Mouse (Mus musculus) frontal cortex, postnatal 25 days (tissue): ENCODE data around the gene Cldn7.
"Not testable (repeated sequence)": the region's sequence is repeated elsewhere in the genome, so short reads cannot be mapped to it uniquely, and the experiment has no call there.

Experiments used
- DNase-seq, 2 experiments: peaks; one replicate each; pipeline ENCODE4 v3.0.0; 2022; ENCODE audit warnings: low spot score in 2 of 2

Gene Cldn7

DNA sequence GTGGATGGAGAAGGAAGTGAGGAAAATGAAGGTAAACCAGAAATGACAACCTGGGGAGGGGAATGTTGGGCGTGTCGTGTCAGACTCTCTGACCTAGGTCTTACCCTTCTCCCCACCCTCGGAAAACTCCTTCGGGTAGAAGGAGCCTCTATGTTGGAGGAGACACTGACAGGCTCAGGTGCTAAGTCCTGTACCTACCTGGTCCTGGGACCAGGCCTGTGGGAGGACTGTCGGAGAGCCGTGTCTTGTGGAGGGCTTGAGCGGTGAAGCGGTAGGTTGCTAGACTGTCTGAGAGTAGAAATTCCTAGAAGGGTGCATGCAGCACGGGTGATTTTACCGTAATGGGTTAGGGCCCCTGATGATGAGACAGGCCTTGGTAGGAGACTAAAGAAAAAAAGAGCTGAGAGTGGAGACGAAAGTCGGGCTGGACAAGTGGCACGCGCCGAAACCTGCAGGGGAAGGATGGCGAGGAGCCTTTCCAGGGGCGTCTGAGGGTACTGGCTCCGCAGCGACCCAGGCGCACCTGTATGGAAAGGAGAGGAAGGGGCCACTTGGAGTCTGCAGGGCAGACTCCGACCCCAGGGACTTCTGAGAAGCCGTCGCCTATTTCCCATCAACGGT is at the start of gene Cldn7:
Cldn7 (plus strand) TSS at position 130 of the 621 bp plus-strand sequence.
- DNase-seq = no peak

- DNase-seq = no peak
These were observed 49.6 kb upstream of the Cldn7 start for GRCm38 (mm10) chr11:69914917-69915430.

DNA sequence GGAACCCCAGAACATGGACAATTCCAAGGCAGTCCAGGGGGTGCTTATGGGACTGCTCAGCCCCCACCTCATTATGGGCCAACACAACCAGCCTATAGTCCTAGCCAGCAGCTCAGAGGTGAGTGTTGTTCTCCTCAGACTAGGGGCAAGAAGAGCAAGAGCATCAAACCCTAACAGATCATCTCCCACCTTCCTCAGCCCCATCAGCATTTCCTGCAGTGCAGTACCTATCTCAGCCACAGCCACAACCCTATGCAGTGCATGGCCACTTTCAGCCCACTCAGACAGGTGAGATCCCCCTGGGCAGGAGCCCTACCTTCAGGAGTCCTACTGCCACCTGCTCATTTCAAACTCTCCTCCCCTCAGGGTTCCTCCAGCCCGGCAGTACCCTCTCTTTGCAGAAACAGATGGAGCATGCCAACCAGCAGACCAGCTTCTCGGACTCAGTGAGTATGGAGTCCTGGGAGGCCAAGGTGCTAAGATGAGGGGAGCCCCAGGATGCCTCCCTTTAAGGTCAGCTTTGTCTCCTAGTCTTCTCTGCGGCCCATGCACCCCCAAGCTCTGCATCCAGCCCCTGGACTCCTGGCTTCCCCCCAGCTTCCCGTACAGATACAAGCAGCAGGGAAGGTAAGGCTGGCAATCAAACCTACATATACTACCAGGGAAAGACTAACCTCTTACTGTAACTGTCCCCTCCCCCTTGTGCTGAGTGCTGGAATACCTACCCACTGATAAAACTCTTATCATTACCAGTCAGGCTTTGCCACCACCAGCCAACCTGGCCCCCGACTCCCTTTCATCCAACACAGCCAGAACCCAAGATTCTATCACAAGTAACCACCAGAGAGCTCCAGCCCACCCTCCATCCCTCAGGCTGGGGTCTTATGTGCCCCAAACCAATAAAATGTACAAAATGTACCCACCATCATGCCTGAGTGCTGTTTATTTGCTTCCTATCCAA is 48.6 kb upstream of the Cldn7 start:
- DNase-seq = no peak

- DNase-seq = not testable (repeated sequence)
These were observed 47.8 kb upstream of the Cldn7 start for GRCm38 (mm10) chr11:69916652-69917378.

GRCm38 (mm10) chr11:69917379-69917948 is 47.1 kb upstream of the Cldn7 start:
- no peak for DNase-seq

GRCm38 (mm10) chr11:69918118-69918517 is 46.5 kb upstream of the Cldn7 start:
- no peak for DNase-seq

- no peak for DNase-seq
These were observed 45.5 kb upstream of the Cldn7 start for GRCm38 (mm10) chr11:69919053-69919452.

GRCm38 (mm10) chr11:69919661-69920265 is 44.8 kb upstream of the Cldn7 start:
- no peak for DNase-seq

- no peak for DNase-seq
These were observed 44.1 kb upstream of the Cldn7 start for GRCm38 (mm10) chr11:69920266-69921031.

DNA sequence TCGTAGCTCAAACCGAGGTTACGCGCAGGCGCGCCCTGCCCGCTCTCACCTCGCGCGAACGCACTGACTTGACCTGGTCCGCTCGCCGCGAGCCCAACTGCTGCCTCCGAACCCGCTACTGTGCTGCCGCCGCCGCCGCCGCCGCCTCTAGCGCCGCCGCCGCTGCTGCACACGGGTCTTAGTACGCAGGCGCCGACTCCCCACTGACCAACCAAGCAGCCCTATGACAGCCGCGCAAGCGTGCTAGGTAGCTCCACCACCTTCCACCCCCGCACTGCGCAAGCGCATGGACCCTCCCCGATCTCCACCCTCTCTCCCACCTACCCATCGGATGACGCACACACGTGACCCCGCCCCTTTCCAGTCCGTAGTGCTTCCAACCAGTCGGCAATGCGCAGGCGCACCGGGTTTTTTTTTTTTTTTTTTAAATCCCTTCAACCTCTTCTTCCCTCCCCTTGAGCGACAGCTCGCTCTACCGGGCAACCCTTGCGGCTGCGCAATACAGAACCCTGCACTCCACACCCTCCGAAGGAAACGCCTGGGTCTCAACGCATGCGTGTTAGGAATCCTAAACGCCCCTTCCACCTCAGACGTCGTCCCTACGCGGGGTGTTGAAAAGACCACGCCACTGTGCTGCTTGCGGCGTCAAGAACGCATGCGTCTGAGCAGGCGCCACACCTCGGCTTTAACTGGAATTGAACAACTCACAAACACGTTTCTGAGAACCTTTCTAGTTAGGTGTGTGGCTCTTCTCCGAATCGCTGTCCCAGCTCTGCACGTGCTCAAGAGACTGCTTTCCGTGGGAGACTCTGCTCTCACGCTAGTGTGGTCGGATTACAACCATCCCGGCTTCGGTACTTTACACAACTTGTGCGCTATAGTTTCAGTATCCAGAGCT is 43.2 kb upstream of the Cldn7 start, which contains the start of gene Eif5a:
Eif5a (minus strand) TSS at position 845 of the 898 bp plus-strand sequence.
- DNase-seq = peak; percentile 99 to 100

- DNase-seq = no peak
These were observed 42.4 kb upstream of the Cldn7 start for GRCm38 (mm10) chr11:69922012-69922756.

DNA sequence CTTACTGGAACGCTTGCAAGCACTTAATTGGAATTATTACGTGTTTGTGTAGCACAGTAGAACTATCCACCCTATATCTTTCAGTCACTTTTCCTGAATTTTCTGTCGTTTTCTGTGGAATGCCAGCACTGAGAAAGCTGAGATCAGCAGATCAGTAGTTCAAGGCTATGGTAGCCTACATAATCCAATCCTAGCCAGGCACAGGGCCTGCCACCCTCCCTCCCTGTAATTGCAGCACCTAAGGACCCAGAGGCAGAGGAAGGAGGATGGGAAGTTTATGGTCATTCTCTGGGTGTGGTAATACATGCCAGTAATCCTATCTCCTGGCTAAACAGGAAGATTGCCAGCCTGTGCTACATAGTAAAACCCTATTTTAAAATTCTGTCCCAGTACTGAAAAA is 41.8 kb upstream of the Cldn7 start:
- no peak for DNase-seq

DNA sequence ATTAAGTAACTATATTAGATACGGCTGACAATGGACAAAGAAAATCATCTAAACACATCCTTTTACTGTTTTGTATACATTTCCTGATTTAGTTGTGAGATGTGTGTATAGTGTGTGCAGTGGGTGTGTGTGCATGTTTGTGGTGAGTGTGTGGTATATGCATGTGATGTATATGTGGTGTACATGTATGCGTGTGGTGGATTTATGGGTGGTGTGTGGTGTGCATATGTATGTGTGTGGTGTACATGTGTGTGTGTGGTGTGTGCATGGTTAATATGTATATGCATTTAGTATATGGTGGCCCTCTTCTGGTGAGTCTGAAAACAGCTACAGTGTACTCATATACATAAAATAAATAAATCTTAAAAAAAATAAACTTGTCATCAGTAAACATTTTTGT is 37.1 kb upstream of the Cldn7 start:
- DNase-seq = no peak

GRCm38 (mm10) chr11:69929712-69930111 is 34.9 kb upstream of the Cldn7 start:
- DNase-seq = no peak

- DNase-seq = not testable (repeated sequence)
These were observed 34.4 kb upstream of the Cldn7 start for GRCm38 (mm10) chr11:69930176-69930575.

- DNase-seq = no peak
These were observed 33.5 kb upstream of the Cldn7 start for GRCm38 (mm10) chr11:69930967-69931537.

DNA sequence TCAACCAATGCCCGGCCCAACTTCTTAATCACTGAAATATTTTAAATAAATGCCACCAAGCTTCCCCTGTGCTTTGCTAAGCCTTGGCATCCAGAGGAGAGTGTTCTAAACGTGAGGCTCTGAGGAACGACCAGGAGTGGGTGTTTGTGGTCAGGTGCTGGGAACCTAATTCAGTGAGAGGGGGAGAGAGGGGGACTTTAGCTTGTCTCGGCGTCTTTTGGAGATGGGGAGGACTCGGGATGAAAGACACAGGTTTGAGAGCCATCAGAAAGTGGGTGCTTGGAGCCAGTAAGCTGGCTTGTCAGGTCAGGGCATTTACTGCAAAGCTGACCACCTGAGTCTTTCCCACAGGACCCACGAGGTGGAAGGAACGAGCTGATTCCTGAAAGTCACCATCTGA is 32.8 kb upstream of the Cldn7 start:
- no peak for DNase-seq

GRCm38 (mm10) chr11:69932254-69932653 is 32.3 kb upstream of the Cldn7 start:
- DNase-seq = no peak
